Mouse (Mus musculus) hindbrain, embryonic 10.5 days (tissue): ENCODE results near the gene Rbm34. TPM values are rescaled to one million over a fixed set of nuclear protein-coding genes. Genes with fewer than 3 reads are reported as not detected.

ENCODE experiments used
- DNase-seq: peaks from one replicate; pipeline ENCODE4 v3.0.0-alpha.2; 2017; ENCODE audit warnings: low spot score
- H3K27ac ChIP-seq: fragments of 300-500 bp; sonication (generic); 2 replicates; pipeline ENCODE4 v1.5.1; 2016; ENCODE audit warnings: mild to moderate bottlenecking, moderate library complexity
- H3K27me3 ChIP-seq: fragments of 300-500 bp; sonication (generic); 2 replicates; pipeline ENCODE4 v1.6.1; 2016; ENCODE audit warnings: mild to moderate bottlenecking; ENCODE audit not compliant: poor library complexity, insufficient read depth, severe bottlenecking
- H3K36me3 ChIP-seq: fragments of 300-500 bp; sonication (generic); 2 replicates; pipeline ENCODE4 v1.6.1; 2016; ENCODE audit warnings: mild to moderate bottlenecking, moderate library complexity
- H3K4me1 ChIP-seq: fragments of 300-500 bp; sonication (generic); replicated peaks from 2 replicates; pipeline ENCODE4 v1.6.1; 2016; ENCODE audit warnings: mild to moderate bottlenecking
- H3K4me3 ChIP-seq: fragments of 300-500 bp; sonication (generic); 2 replicates; pipeline ENCODE4 v1.5.1; 2016; ENCODE audit warnings: mild to moderate bottlenecking, moderate library complexity
- H3K9me3 ChIP-seq: fragments of 300-500 bp; sonication (generic); 2 replicates; pipeline ENCODE4 v1.6.1; 2016; ENCODE audit warnings: mild to moderate bottlenecking, moderate library complexity
- WGBS: fragments of 180-500 bp; shearing (Covaris S2); methylation state at CpG from one replicate; pipeline ENCODE4 v1.1.7; 2016; 5-methylcytosine and 5-hydroxymethylcytosine counted together
- polyA plus RNA-seq: library from polyadenylated mRNA; unstranded; fragments of >200 nt; fragmentation: Nextera tagmentation; extraction: Ambion mirVana; gene quantifications from 2 replicates; pipeline ENCODE4 v1.2.1, GENCODE M21; 2016

Rbm34 gene
- polyA plus RNA-seq, 1 experiment from 2014 or later: 22.2 TPM

GRCm38 (mm10) chr8:126913241-126914106, 57.4 kb downstream of the Rbm34 start:
- peak overlapping the region; percentile 1 for H3K27ac ChIP-seq

DNA sequence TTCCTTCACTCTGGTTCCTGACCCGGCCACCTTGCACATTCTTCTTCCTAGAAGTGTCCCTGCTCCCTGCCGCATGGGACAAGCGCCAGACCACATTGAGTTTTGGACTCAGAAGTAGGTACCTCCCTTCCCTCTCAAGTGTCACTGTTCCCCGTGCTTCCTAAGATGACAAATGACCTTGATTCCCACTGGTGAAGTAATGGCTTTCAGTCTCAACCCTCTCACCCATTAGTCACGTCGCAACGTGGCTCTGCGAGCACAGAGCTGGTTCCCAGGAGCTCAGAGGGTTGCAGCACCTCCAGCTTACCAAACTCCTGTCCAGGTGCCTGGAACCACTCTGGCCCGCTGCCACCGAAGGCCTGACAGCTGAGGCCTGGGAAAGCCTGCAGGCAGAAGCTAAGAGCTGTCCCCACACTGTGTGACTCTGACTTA, 61.5 kb downstream of the Rbm34 start:
- Histone ChIP-seq H3K4me1 (peaks cover 18% of the 10 kb centered on the region), H3K27me3 (no peaks in the 10 kb centered on the region), H3K9me3 (no peaks in the 10 kb centered on the region), H3K27ac (no peak overlapping the region), H3K4me3 (no peak overlapping the region), H3K36me3 (no peaks in the 10 kb centered on the region)
- 85% methylated on average over 10 of the region's 10 CpGs for WGBS
- DNase-seq: no peak

More at GRCm38 (mm10) chr8:126913241-126914106, 57.4 kb downstream of the Rbm34 start:
- Histone ChIP-seq H3K27me3 (no peaks in the 10 kb centered on the region), H3K4me3 (no peak overlapping the region), H3K4me1 (peaks cover 27% of the 10 kb centered on the region), H3K36me3 (no peaks in the 10 kb centered on the region), H3K9me3 (no peaks in the 10 kb centered on the region)
- WGBS: 62% methylated on average over 12 of the region's 12 CpGs
- no peak for DNase-seq

- Histone ChIP-seq H3K27ac (no peak overlapping the region), H3K4me1 (peaks cover 14% of the 10 kb centered on the region), H3K27me3 (no peaks in the 10 kb centered on the region), H3K9me3 (no peaks in the 10 kb centered on the region), H3K4me3 (no peak overlapping the region), H3K36me3 (no peaks in the 10 kb centered on the region)
- DNase-seq: no peak
- 85% methylated on average over 6 of the region's 6 CpGs for WGBS
These were observed 62.1 kb downstream of the Rbm34 start for GRCm38 (mm10) chr8:126908805-126909204.

GRCm38 (mm10) chr8:126907968-126908367, 62.9 kb downstream of the Rbm34 start:
- Histone ChIP-seq H3K27ac (no peak overlapping the region), H3K9me3 (no peaks in the 10 kb centered on the region), H3K4me1 (peaks cover 6% of the 10 kb centered on the region; the same call in 1 of the 2 replicates), H3K4me3 (no peak overlapping the region), H3K36me3 (no peaks in the 10 kb centered on the region), H3K27me3 (no peaks in the 10 kb centered on the region)
- WGBS: 86% methylated on average over 9 of the region's 9 CpGs
- no peak for DNase-seq

GRCm38 (mm10) chr8:126907374-126907773, 63.5 kb downstream of the Rbm34 start:
- H3K27ac ChIP-seq: no peak overlapping the region
- 75% methylated on average over 3 of the region's 3 CpGs for WGBS

DNA sequence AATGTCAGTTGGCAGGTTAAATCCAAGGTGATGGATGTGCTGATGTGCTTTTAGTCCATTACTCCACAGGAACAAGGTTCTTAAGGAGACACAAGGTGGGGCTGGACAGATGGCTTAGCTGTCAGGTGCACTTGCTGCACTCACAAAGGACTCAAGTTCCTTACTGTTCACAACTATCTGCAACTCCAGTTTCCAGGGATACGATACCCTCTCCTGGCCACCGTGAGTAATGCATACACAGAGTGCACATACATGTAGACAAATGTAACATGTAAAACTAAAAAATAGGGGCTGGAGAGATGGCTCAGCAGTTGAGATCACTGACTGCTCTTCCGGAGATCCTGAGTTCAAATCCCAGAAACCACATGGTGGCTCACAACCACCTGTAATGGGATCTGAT, 65.5 kb downstream of the Rbm34 start:
- 86% methylated on average over 3 of the region's 3 CpGs for WGBS
- Histone ChIP-seq H3K4me1 (peaks cover 8% of the 10 kb centered on the region), H3K27ac (no peak overlapping the region)

More at GRCm38 (mm10) chr8:126907374-126907773, 63.5 kb downstream of the Rbm34 start:
- H3K4me1 ChIP-seq: peaks cover 6% of the 10 kb centered on the region; the same call in 1 of the 2 replicates
- no peaks in the 10 kb centered on the region for H3K27me3 ChIP-seq
- no peaks in the 10 kb centered on the region for H3K9me3 ChIP-seq
- H3K36me3 ChIP-seq: no peaks in the 10 kb centered on the region
- no peak overlapping the region for H3K4me3 ChIP-seq
- no peak for DNase-seq

GRCm38 (mm10) chr8:126903927-126904326, 66.9 kb downstream of the Rbm34 start:
- Histone ChIP-seq H3K27me3 (no peaks in the 10 kb centered on the region), H3K36me3 (no peaks in the 10 kb centered on the region), H3K9me3 (no peaks in the 10 kb centered on the region), H3K4me1 (peaks cover 5% of the 10 kb centered on the region), H3K4me3 (no peak overlapping the region), H3K27ac (no peak overlapping the region)
- DNase-seq: no peak
- WGBS: 89% methylated on average over 9 of the region's 9 CpGs

More for the DNA sequence above, 65.5 kb downstream of the Rbm34 start:
- H3K9me3 ChIP-seq: no peaks in the 10 kb centered on the region
- peak; percentile 41 for DNase-seq
- no peak overlapping the region for H3K4me3 ChIP-seq
- H3K27me3 ChIP-seq: no peaks in the 10 kb centered on the region
- H3K36me3 ChIP-seq: no peaks in the 10 kb centered on the region

DNA sequence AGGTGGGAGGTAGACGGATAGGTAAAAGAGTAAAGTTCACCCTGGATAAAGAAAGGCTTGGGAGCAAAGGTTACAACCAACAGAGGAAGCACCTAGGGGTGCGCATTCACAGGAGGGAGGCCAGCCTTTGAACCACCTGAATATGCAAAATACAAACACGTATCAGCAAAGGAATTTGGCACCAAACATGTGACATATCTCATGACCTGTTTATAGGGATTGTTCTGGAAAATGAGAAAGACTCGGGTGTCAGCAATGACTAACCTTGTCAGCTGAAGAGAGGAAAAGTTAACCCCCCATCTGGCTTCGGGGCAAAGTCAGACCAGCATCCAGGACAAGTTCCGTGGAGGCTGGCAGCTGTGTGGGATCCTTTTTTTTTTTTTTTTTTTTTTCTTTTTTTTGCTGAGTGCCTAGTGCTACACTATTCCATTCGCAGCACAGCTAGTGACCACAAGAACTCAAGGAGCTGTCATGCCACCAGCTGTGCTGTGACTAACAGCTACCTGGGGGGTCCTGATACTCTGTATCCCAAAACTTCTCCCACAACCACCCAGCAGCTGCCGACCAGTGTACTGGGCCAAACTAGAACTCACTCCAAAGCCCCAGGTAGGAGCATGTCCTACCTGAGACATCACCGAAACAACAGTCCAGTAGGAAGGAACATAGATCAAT, 67.5 kb downstream of the Rbm34 start:
- Histone ChIP-seq H3K27ac (no peak overlapping the region), H3K9me3 (no peaks in the 10 kb centered on the region), H3K4me3 (no peak overlapping the region), H3K36me3 (no peaks in the 10 kb centered on the region), H3K27me3 (no peaks in the 10 kb centered on the region), H3K4me1 (peaks cover 5% of the 10 kb centered on the region)
- no peak for DNase-seq
- WGBS: 70% methylated on average over 9 of the region's 9 CpGs

DNA sequence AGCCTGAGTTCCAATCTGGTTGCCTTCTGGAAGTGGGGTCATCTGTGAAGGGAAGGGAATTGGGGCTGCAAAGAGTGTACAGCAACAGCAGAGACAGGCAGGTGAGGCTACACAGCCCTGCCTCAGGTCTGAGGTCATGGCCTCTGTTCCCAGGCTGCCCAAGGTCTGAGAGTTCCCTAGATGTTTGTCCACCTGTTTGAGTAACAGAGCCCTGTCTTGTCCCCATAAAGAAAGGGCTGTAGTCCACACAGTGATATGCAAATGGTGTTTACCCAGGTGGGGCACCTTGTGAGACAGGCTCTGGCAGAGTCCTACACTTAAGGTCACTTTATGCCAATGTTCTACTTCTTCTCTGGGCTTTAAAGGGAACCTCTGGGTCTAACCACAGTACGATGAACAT, 69.3 kb downstream of the Rbm34 start:
- 87% methylated on average over 1 of the region's 1 CpGs for WGBS
- Histone ChIP-seq H3K36me3 (no peaks in the 10 kb centered on the region), H3K4me1 (peaks cover 5% of the 10 kb centered on the region), H3K27me3 (no peaks in the 10 kb centered on the region), H3K27ac (no peak overlapping the region), H3K9me3 (no peaks in the 10 kb centered on the region), H3K4me3 (no peak overlapping the region)
- DNase-seq: no peak

GRCm38 (mm10) chr8:126901049-126901448, 69.8 kb downstream of the Rbm34 start:
- 70% methylated on average over 2 of the region's 2 CpGs for WGBS
- no peak for DNase-seq
- Histone ChIP-seq H3K4me3 (no peak overlapping the region), H3K27ac (no peak overlapping the region), H3K27me3 (no peaks in the 10 kb centered on the region), H3K36me3 (no peaks in the 10 kb centered on the region), H3K4me1 (peaks cover 5% of the 10 kb centered on the region), H3K9me3 (no peaks in the 10 kb centered on the region)

Other genes starting within 250 kb of the Rbm34 start
- gene Tomm20, start 25.2 kb downstream of the Rbm34 start, polyA plus RNA-seq: 250 and 288 TPM in 2 replicates
- 24.2 and 28.1 TPM in 2 replicates for gene Pard3, start 92.8 kb upstream of the Rbm34 start, polyA plus RNA-seq